Mouse (Mus musculus) retina, adult 2 months (tissue): ENCODE measurements around the gene Sowahc.

Experiments
- DNase-seq: peaks from one replicate; pipeline ENCODE4 v3.0.0-alpha.2; 2012; ENCODE audit warnings: low read depth, low spot score

The Sowahc gene

GRCm38 (mm10) chr10:59253541-59254079 lies 31.9 kb downstream of the Sowahc start:
- DNase-seq: no peak

- no peak for DNase-seq
Measured at GRCm38 (mm10) chr10:59256533-59256932, 34.8 kb downstream of the Sowahc start.

DNA sequence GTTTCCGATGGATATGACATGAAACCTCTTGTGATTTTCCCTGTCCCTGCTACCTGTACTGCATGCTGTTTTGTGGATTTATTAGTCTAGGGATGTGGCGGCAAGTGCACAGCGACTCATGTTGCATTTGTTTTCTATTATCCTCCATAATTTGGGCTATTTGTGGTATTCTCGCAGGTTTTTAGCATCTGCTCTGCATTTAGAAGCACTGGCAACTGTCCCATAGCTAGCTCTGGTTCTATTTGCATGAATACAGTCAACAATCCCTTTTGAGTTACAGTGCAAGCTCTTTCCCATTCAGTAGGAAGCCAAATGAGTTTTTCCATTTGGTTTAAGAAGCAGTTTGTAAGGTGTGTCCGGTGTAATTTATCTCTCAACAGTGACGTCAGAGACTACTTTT lies 37.8 kb downstream of the Sowahc start:
- DNase-seq: no peak

GRCm38 (mm10) chr10:59261603-59262002 lies 39.9 kb downstream of the Sowahc start:
- no peak for DNase-seq

DNA sequence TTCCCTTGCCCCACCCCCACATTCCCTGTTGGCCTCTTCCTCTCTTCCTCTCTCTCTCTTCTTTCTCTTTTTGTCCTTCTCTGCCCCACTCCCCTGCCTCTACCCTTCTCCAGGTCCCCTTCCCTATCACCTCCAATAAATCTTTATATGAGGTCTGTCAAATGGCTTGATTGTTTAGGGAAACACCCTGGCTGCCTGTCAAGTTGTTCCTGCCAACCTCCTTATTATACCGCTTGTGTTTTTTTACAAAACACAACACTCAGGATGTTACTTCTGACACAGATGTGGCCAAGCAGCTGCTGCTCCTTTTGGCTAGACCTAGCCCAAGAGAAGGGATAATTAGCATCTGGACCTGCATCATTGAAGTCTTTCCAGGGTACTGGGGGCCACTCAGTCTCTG lies 40.3 kb downstream of the Sowahc start:
- DNase-seq: no peak

GRCm38 (mm10) chr10:59262979-59263378 lies 41.2 kb downstream of the Sowahc start:
- no peak for DNase-seq

GRCm38 (mm10) chr10:59265067-59265466 lies 43.3 kb downstream of the Sowahc start:
- no peak for DNase-seq

DNA sequence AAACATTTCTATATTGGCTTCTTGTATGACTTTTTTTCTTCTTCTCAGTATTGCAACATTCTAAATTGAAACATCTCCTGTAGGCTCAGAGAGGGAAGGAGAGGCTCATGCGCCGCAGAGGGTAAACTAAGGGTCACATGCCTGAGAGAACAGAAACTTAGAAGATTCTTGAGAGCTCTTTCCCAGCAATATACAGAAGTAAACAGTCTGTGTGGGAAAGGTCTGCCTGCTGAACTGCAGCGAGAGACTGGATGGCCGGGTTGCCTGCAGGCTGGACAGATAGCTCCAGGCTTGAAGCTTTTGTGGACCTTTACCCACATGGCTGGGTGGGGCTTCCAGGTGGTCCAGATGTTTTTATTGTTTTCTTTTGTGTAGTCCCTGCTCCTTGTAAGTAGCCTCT lies 43.9 kb downstream of the Sowahc start:
- DNase-seq: no peak

DNA sequence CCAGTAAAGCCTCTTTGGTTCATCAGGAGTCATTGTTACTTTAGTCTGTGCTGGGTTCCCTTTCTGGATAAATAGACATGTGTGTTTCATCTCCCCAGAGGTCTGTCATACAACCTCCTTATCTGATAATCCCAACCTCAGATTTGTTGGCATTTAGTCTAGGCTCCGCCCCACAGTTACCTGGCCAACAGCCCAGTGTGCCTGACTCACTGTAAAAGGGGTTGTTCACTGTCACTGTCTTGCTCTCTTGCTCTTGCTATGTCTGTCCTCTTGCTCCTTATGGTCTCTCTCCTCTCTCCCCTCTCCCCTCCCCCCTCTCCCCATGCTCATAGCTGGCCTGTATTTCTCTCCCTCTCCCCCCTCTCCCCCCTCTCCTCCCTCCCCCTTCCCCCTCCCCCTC lies 44.3 kb downstream of the Sowahc start:
- no peak for DNase-seq

DNA sequence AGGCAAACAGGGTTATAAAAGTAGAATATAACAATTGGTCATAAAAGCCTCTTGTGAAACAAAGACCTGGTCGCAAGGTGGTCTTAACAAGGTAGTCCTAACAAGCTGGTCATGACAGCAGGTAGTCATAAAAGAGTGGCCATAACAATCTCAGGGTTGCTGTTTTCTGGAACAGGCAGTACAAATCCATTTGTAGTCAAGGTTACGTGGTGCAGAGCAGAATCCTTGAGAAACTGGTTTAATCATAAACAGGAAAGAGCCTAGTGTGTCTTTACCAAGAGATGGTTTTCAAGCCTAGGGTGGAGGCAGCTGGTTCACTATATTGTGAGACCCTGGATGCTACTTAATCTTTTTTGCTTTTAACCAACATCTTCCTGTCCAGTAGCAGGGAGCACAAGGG lies 45.5 kb downstream of the Sowahc start:
- no peak for DNase-seq

GRCm38 (mm10) chr10:59268109-59268508 lies 46.4 kb downstream of the Sowahc start:
- DNase-seq: no peak

DNA sequence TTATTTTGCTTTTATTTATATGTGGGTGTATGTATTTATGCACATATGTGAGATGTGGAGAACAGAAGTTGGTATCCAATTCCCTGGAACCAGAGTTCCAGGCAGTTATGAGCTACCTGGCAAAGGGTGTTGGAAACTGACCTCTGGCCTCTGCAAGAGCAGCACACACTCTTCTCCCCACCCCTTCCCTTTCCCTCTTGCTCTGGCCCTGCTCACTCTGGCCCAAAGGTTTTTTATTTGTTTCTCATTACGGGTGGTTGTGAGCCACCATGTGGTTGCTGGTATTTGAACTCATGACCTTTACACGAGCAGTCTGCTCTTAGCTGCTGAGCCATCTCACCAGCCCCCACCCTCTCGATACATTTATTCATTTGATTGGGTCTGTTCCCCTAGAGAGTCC lies 47.0 kb downstream of the Sowahc start:
- DNase-seq: no peak

DNA sequence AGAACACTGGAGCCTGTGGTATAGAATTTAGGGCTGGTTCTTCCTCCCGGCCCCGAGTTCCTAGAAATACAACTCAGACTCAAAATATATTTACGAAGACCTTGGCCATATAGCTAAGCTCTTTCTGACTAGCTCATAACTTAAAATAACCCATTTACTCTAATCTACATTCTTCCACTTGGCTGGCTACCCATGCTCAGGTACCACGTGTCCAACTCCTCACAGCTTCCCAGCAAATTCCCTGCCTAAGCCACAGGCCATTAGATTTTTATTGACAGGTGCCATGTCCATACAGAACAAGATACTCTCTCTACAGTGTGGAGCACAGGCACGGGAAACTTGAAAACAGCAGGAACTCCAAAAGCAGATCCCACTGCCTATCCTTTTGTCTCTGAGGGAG lies 54.0 kb downstream of the Sowahc start:
- no peak for DNase-seq
